Mouse (Mus musculus) liver (tissue): ENCODE data around the gene Nucb1.
"Not testable (repeated sequence)": the region's sequence is repeated elsewhere in the genome, so short reads cannot be mapped to it uniquely, and the experiment has no call there.

Experiments
- DNase-seq: peaks from one replicate; pipeline ENCODE4 v3.0.0-alpha.2; 2020; ENCODE audit warnings: mixed read lengths

Gene Nucb1

DNA sequence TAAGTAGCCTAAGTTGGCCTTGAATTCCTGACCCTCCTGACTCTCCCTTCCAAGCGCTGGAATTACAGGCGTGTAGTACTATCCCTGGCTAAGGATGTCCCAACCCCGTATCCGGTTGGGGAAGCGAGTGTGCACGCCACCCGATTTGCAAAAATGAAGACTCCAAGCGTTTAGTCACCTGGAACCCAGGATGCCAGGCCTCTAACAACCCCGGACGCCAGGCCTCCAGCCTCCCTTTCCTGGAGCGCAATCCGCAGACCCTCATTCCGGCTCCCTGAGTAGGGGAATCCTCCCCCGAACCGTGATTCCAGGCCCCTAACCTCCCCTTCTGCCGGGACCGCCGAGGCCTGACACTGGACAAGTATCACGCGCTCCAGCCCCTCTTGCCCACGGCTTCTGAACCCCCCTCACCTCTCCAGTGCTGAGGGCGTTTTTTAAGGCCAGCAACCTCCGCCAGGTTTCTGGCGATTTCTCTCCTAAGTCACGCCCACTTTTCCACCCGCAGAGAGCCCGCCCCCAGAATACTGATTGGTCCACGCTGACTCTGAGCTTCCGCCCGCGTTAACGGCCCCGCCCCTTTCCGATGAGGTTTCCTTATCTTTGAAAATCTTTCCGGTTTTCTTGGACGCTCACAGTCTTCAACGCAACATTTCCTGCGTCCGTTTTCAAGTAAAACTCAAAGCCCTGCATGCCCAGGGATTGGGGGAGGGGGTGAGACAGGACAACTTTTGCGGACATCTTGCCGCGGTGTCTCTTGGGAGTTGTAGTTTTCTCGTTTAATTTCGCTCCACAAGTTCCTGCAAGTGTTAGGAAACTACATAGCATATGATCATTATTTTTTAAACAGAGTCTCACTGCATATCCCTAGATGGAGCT is at the start of gene Nucb1:
TSS of gene Nucb1 (minus strand) at position 495 of the 876 bp plus-strand sequence.
- DNase-seq: peak; percentile 96

GRCm38 (mm10) chr7:45558907-45559306 is 48.7 kb upstream of the Nucb1 start:
- DNase-seq: no peak

GRCm38 (mm10) chr7:45555787-45556186 is 45.6 kb upstream of the Nucb1 start:
- peak; percentile 86 for DNase-seq

- DNase-seq: no peak
These were observed 44.5 kb upstream of the Nucb1 start, which contains the start of gene Hsd17b14 for GRCm38 (mm10) chr7:45554744-45555143. Gene Hsd17b14 (plus strand): TSS chr7:45554893.

GRCm38 (mm10) chr7:45553990-45554389 is 43.8 kb upstream of the Nucb1 start:
- DNase-seq: no peak

GRCm38 (mm10) chr7:45553519-45553918 is 43.3 kb upstream of the Nucb1 start:
- no peak for DNase-seq

DNA sequence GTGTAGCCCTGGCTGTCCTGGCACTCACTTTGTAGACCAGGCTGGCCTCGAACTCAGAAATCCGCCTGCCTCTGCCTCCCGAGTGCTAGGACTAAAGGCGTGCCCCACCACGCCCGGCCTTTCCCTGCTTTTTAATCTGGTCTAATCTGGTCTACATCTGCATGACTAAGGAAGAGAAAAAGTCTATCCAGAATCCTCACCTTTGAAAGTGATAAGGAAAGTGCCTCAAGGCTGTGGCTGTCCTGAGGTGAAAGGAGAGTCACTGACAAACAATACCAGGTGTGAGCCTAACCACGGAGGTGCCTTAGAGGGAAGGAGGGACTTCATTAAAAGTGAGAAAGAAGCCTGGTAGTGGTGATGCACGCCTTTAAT is 41.3 kb upstream of the Nucb1 start:
- DNase-seq: no peak

DNA sequence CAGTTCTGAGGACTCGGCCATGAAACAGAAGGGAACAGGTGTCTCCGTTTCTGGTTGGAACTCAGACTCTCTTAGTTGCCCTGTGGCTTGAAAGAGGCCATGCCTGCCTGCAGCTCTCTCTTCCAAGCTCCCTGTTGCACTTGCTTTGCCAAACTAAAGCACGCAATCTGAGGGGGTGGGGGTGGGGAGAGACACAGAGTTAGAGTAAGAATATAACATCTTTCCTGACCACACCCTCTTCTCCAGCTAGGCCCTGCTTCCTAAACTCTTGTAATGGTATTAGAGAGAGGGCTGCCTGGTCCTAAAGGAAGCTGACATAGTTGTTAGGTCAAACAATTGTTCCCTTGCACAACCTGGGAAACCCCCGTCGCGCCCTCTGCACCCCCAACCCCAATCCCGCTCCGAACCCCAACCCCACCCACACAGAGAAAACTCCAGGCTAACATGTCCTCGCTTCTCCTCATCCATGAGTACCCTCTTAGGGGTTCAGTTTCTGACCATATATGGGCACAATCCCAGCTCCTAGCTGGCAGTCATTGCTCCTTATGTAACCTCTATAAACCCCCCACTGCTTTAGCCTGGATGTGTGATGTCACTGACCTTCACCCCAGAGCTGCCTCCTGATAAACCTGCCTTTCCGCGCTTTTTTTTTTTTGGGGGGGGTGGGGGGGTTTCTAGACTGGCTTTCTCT is 40.8 kb upstream of the Nucb1 start:
- no peak for DNase-seq

DNA sequence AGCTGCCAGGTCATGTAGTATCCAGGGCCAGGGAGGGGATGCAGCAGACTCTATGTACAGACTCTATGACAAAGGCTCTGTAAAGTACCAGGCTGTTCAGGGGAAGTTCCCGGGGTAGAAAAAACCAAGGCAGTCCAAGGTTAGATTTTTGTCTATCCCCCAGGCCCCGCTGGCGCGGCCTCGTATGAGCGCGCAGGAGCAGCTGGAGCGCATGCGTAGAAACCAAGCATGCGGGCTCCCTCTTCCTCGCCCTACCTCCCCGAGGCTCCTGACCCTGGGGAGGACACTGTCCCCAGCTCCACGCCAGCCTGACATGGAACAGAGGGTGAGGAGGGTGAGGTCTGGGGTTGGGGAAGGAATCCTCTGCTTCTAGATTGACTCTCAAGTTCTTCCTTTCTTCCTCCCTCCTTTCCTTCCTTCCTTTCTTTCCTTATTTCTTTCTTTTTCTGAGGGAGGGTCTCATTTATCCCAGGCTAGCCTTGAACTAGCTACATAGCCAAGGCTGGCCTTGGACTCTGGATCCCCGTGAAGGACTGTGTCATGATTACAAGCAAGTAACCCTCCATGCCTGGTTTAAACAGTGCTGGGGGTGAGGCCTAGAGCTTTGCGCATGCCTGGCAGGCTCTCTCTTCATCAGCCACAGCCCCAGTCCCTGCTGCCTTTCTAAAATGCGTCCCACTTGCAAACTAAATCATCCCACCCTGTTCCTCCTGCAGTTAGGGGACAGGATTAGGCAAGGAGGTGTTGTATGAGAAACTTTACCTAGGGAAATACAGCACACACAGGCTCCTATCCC is 39.6 kb upstream of the Nucb1 start:
- DNase-seq: no peak

DNA sequence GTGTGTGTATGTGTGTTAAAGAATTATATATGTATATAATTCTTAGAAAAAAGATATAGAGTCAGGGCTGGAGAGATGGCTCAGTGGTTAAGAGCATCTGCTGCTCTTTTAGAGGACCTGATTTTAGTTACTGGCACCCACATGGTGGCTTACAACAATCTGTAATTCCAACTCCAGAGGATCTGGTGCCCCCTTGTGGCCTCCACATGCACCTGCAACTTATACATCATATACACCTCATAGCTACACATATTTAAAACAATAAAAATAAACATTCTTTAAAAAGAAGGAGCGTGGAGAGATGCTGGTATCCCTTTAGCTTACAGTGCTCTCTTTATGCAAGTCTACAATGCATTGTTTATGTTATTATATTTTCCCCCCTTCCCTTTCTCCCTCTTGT is 34.3 kb upstream of the Nucb1 start:
- no peak for DNase-seq

- no peak for DNase-seq
These were observed 30.0 kb upstream of the Nucb1 start for GRCm38 (mm10) chr7:45540213-45540612.

- DNase-seq: no peak
These were observed 28.9 kb upstream of the Nucb1 start for GRCm38 (mm10) chr7:45539095-45539494.

DNA sequence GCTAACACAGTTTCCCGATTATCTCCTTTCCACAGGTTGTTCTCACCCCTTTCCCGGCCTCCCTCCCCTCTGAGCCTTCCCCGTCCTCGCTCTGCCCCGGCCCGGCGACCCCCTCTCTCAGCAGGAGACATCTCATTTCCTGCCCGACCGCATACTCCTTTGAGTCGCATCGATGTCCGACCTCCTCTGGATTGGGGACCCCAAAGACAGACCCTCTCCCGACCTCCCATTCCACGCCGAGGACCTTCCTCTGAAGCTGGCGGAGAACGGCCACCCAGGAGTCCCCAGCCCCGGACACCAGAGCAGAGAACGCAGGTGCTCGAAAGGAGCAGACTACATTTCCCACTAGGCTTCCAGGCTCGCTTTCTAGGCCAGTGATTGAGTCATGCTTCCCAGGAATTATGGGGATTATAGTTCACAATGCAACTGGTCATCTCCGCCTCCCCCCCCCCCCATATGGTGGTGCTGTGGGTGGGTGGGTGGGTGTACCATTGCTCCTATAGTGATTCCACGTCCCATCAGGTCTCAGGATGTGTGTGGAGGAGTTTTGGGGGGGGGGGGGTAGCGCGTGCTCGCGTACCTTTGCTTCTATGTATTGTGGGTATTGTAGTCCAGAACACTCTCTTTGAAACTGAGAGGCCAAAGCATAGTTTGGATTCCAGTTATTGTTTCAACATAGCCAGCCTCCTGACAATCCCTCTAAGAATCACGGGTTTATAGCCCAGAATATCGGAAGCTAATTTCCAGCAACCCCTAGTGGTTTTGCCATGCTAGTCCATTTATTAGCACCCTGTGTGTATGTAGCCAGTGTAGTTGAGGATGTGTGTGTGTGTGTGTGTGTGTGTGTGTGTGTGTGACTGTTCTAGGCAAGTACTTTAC is 28.2 kb upstream of the Nucb1 start:
- DNase-seq: peak; percentile 21

DNA sequence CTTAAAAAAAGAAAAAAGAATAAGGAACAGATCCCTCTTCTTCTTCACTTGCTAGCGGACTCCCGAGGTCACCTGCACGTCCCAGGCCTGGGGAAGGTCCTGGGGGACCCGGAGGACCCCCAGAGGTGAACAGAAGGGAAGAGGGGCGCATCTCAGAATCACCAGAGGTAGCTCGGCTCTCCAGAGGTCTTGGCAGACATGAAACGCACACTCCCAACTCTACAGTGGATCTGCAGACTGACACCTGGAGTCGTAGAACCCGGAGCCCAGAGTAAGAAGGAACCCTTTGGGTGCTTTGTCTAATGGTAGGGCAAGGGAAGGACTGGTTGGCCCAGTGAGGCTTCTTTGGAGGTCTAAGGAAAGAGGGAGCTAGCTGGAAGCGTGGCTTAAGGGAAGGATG is 27.4 kb upstream of the Nucb1 start:
- no peak for DNase-seq

GRCm38 (mm10) chr7:45535676-45536075 is 25.5 kb upstream of the Nucb1 start:
- DNase-seq: no peak

GRCm38 (mm10) chr7:45530643-45531042 is 20.4 kb upstream of the Nucb1 start:
- no peak for DNase-seq

DNA sequence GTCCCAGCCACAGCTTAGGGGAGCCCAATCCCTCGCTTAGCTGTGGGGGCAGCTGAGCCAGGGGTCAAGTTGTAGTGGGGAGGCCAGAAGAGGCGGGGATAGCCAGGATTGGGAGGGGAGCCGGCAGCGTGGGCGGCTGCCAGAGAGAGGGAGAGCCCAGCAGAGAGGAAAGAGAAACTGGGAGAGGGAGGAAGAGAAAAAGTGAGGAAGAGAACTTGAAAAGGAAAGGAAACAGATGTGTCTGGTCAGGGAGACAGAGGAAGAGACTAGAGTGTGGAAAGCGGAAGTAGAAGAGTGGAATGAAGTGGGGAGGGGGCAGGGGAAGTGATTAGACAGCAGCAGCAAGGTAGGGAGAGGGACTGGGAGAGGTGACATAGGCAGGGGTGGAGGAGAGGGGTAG is 19.3 kb upstream of the Nucb1 start:
- no peak for DNase-seq

DNA sequence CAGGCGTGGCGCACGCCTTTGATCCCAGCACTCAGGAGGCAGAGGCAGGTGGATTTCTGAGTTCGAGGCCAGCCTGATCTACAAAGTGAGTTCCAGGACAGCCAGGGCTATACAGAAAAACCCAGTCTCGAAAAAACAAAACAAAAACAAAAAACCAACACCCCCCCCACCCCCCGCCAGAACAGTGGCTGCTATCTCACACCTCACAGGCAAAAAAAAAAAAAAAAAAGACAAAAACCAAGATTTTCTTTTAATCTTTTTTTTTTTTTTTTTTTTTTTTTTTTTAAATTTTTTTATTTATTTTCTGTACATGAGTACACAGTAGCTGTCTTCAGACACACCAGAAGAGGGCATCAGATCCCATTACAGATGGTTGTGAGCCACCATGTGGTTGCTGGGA is 17.0 kb upstream of the Nucb1 start:
- DNase-seq: not testable (repeated sequence)

- peak; percentile 38 for DNase-seq
These were observed 16.4 kb upstream of the Nucb1 start for GRCm38 (mm10) chr7:45526474-45527120.

- DNase-seq: peak; percentile 96
These were observed 15.7 kb upstream of the Nucb1 start, which contains the start of the genes Ppp1r15a and Plekha4 for GRCm38 (mm10) chr7:45525809-45526473. Gene Ppp1r15a (minus strand): TSS chr7:45526268. Gene Plekha4 (plus strand): TSS chr7:45526330.
